Mouse (Mus musculus) kidney, postnatal 0 days (tissue): ENCODE data around the gene Ccdc188. TPM values are rescaled to one million over a fixed set of nuclear protein-coding genes. Genes with fewer than 3 reads are reported as not detected.
"Not testable (repeated sequence)": the region's sequence is repeated elsewhere in the genome, so short reads cannot be mapped to it uniquely, and the experiment has no call there.

Experiments
- ATAC-seq: fragments of 200-750 bp; cut with Nextera tagmentation; replicated peaks from 2 replicates; pipeline ENCODE4 v1.8.0; 2017; ENCODE audit warnings: low read depth, moderate number of reproducible peaks, moderate TSS enrichment, moderate library complexity; ENCODE audit not compliant: low FRiP score
- DNase-seq: peaks from one replicate; pipeline ENCODE4 v3.0.0-alpha.2; 2016; ENCODE audit warnings: low spot score
- H3K27ac ChIP-seq: fragments of 300-500 bp; sonication (generic); 2 replicates; pipeline ENCODE4 v1.5.1; 2014; ENCODE audit warnings: mild to moderate bottlenecking
- H3K27me3 ChIP-seq: fragments of 300-500 bp; sonication (generic); 2 replicates; pipeline ENCODE4 v1.6.1; 2014; ENCODE audit warnings: low read length, mixed read lengths; ENCODE audit not compliant: insufficient read depth
- H3K36me3 ChIP-seq: fragments of 300-500 bp; sonication (generic); 2 replicates; pipeline ENCODE4 v1.6.1; 2014; ENCODE audit warnings: low read length, mixed read lengths; ENCODE audit not compliant: insufficient read depth
- H3K4me1 ChIP-seq: fragments of 300-500 bp; sonication (generic); replicated peaks from 2 replicates; pipeline ENCODE4 v1.6.1; 2014; ENCODE audit warnings: antibody characterized with exemption, low read length, mixed read lengths; ENCODE audit not compliant: insufficient read depth
- H3K4me2 ChIP-seq: fragments of 300-500 bp; sonication (generic); 2 replicates; pipeline ENCODE4 v1.6.1; 2014; ENCODE audit warnings: mild to moderate bottlenecking, low read length, moderate library complexity, mixed read lengths
- H3K4me3 ChIP-seq: fragments of 300-500 bp; sonication (generic); replicated peaks from 2 replicates; pipeline ENCODE4 v1.5.1; 2014; ENCODE audit warnings: low read depth, low read length
- H3K9ac ChIP-seq: fragments of 300-500 bp; sonication (generic); 2 replicates; pipeline ENCODE4 v1.6.1; 2014; ENCODE audit warnings: low read depth, low read length
- H3K9me3 ChIP-seq: fragments of 300-500 bp; sonication (generic); replicated peaks from 2 replicates; pipeline ENCODE4 v1.6.1; 2016; ENCODE audit warnings: low read length, inconsistent platforms, mixed read lengths
- CTCF ChIP-seq: IDR thresholded peaks from 2 replicates; pipeline ENCODE4 v1.5.1; 2016; ENCODE audit warnings: antibody characterized with exemption, low read depth, mild to moderate bottlenecking, moderate library complexity
- WGBS: fragments of 180-500 bp; shearing (Covaris S2); extraction: QIAGEN DNeasy Blood & Tissue Kit; methylation state at CpG from one replicate; pipeline ENCODE4 v1.1.7; 2014; 5-methylcytosine and 5-hydroxymethylcytosine counted together
- polyA plus RNA-seq: library from polyadenylated mRNA; unstranded; fragments of >200 nt; fragmentation: Nextera tagmentation; extraction: Ambion mirVana; gene quantifications from 2 replicates; pipeline ENCODE4 v1.2.1, GENCODE M21; 2015

Ccdc188 gene
- polyA plus RNA-seq, 1 experiment from 2014 or later = not detected

DNA sequence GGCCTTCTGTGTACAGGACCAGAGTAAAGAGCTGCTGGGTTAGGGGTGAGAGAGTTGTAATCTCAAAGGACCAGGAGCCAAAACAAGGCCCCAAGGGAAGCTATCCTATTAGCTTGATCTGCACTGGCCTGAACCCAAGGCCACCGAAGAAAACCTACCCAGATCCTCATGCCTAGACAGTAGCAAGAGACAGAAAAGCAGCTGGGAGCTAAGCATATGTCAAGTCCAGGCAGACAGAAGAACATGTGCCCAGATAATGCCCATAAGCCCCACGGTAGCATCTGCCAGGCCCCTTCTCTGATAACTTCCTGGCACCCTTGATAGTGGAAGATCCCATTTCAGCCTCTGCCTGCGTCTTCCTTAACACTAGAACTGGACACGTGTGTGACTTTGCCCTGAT, 30.9 kb upstream of the Ccdc188 start:
- Histone ChIP-seq H3K9ac (no peak overlapping the region), H3K4me3 (no peak overlapping the region), H3K4me2 (no peak overlapping the region), H3K36me3 (no peaks in the 10 kb centered on the region), H3K9me3 (no peaks in the 10 kb centered on the region), H3K27me3 (no peaks in the 10 kb centered on the region), H3K27ac (0 out of 2 replicates have a peak overlapping the region, but pooled peaks have one; percentile 36), H3K4me1 (peaks cover 13% of the 10 kb centered on the region; the same call in 1 of the 2 replicates)
- DNase-seq (no peak), ATAC-seq (no peak)
- WGBS = 55% methylated on average over 4 of the region's 4 CpGs
- TF ChIP-seq CTCF = no peak

- peaks cover 13% of the 10 kb centered on the region; the same call in 1 of the 2 replicates for H3K4me1 ChIP-seq
- 71% methylated on average over 3 of the region's 3 CpGs for WGBS
- no peak overlapping the region for H3K4me3 ChIP-seq
- H3K27me3 ChIP-seq = no peaks in the 10 kb centered on the region
- no peak overlapping the region for H3K27ac ChIP-seq
- no peaks in the 10 kb centered on the region for H3K9me3 ChIP-seq
- no peak for DNase-seq
- no peaks in the 10 kb centered on the region for H3K36me3 ChIP-seq
- H3K4me2 ChIP-seq = no peak overlapping the region
- no peak overlapping the region for H3K9ac ChIP-seq
- TF ChIP-seq CTCF = no peak
- no peak for ATAC-seq
Measured at GRCm38 (mm10) chr16:18187221-18187620, 30.5 kb upstream of the Ccdc188 start.

DNA sequence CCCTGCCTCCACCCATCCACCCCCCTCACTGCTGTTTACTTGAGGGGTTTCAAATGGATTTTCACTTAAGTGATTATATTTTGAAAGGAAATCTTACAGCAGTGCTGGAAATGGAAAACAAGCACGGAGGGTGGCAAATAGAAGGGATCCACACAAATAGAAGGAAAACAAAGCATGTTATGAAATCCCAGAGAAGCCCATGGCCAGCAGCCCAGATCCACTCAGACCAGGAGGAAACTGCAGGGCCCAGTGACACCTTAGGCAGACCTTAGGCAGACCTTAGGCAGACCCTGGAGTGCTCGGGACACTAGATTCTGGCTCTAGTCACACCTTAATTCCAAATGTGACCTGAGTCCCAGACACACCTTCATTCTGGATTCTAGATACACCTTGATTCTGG, 26.7 kb upstream of the Ccdc188 start:
- Histone ChIP-seq H3K4me3 (no peak overlapping the region), H3K27ac (no peak overlapping the region), H3K9me3 (no peaks in the 10 kb centered on the region), H3K4me2 (no peak overlapping the region), H3K9ac (no peak overlapping the region), H3K27me3 (no peaks in the 10 kb centered on the region), H3K36me3 (no peaks in the 10 kb centered on the region), H3K4me1 (peaks cover 14% of the 10 kb centered on the region; the same call in 1 of the 2 replicates)
- no peak for TF ChIP-seq CTCF
- ATAC-seq (no peak), DNase-seq (no peak)
- WGBS = 77% methylated on average over 2 of the region's 2 CpGs

DNA sequence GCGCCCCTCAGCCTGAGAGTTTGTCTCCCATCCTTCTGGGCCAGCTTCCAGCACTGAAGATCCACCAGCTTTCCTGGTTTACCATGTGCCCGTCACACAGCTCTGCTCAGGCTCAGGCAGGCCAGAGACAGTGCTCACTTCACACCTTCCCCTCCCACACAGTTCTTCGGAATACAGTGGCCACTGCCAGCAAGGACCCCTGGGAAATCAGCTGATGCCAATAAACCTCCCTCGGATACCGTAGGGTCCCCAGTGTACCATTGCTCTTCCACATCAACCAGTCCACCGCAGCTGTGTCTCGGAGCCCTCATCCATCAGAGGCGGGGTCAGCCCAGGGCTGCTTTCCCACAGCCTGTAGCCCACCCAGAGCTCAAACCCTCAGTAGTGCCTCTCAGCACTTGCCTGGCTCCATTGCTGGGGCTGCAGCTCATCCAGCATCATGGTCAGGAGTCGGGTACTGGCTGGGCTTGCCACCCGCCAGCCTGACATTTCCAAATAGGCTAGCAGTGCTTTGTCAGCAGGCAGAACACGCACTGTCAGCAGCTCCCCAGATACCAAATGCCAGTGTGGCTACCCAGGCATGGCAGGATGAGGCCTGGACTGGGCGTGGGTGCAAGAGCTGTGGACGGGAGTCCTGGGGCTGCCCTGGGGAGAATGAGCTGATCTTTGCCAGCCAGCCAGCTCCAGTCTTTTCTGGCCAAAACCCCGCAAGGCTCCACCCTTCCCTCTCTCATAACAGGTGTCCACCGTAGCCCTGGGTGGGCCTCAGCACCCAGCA, 23.3 kb upstream of the Ccdc188 start:
- no peak for TF ChIP-seq CTCF
- no peak overlapping the region for H3K9ac ChIP-seq
- no peaks in the 10 kb centered on the region for H3K36me3 ChIP-seq
- no peaks in the 10 kb centered on the region for H3K9me3 ChIP-seq
- no peaks in the 10 kb centered on the region for H3K27me3 ChIP-seq
- H3K27ac ChIP-seq = peak overlapping the region; percentile 26; the same call in 1 of the 2 replicates
- WGBS = 42% methylated on average over 15 of the region's 15 CpGs
- ATAC-seq = peak; percentile 43
- H3K4me2 ChIP-seq = no peak overlapping the region
- H3K4me3 ChIP-seq = no peak overlapping the region
- DNase-seq = no peak
- H3K4me1 ChIP-seq = peaks cover 7% of the 10 kb centered on the region; the same call in 1 of the 2 replicates

DNA sequence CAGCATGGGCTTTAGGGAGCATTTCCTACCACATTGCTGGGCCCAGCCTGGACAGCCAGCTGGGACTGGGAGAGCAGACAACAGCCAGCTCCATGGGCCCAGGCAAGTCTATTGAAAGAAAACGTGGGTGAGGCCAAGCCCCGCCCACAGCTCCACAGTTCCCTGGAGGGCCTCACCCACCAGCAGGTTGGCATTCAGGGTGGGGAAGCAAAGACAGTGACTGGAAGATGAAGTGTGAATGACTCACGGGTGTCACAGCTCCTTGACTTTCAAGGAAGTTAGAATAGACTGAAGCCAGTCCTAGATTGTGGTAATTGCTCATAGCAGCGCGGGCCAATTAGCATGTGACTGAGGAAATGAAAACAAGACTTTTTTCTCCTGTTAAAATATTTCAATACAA, 22.6 kb upstream of the Ccdc188 start:
- no peak for TF ChIP-seq CTCF
- no peaks in the 10 kb centered on the region for H3K27me3 ChIP-seq
- DNase-seq (no peak), ATAC-seq (peak; percentile 41; the same call in 1 of the 2 replicates)
- H3K27ac ChIP-seq = peak overlapping the region; percentile 26; the same call in 1 of the 2 replicates
- no peak overlapping the region for H3K9ac ChIP-seq
- 36% methylated on average over 5 of the region's 5 CpGs for WGBS
- H3K4me1 ChIP-seq = peaks cover 7% of the 10 kb centered on the region; the same call in 1 of the 2 replicates
- no peak overlapping the region for H3K4me2 ChIP-seq
- no peaks in the 10 kb centered on the region for H3K9me3 ChIP-seq
- no peak overlapping the region for H3K4me3 ChIP-seq
- no peaks in the 10 kb centered on the region for H3K36me3 ChIP-seq

GRCm38 (mm10) chr16:18195561-18195960, 22.1 kb upstream of the Ccdc188 start:
- not testable (repeated sequence) for DNase-seq, ATAC-seq, H3K4me2 ChIP-seq, H3K4me3 ChIP-seq, H3K9me3 ChIP-seq, H3K27ac ChIP-seq, H3K9ac ChIP-seq, H3K27me3 ChIP-seq, H3K4me1 ChIP-seq, H3K36me3 ChIP-seq
- WGBS = 33% methylated on average over 3 of the region's 3 CpGs
